Mouse (Mus musculus) neural tube, embryonic 11.5 days (tissue): ENCODE data around the gene Rnf227. TPM values are rescaled to one million over a fixed set of nuclear protein-coding genes. Genes with fewer than 3 reads are reported as not detected.

ENCODE experiments used
- ATAC-seq: fragments of 200-750 bp; cut with Nextera tagmentation; 2 replicates; pipeline ENCODE4 v1.8.0; 2017; ENCODE audit warnings: moderate number of reproducible peaks, mild to moderate bottlenecking, moderate TSS enrichment, moderate library complexity; ENCODE audit not compliant: insufficient read depth, low FRiP score, low TSS enrichment
- DNase-seq: peaks from one replicate; pipeline ENCODE4 v3.0.0-alpha.2; 2015; ENCODE audit warnings: low spot score
- H3K27ac ChIP-seq: fragments of 300-500 bp; sonication (generic); 2 replicates; pipeline ENCODE4 v1.5.1; 2014; ENCODE audit warnings: low read depth, mild to moderate bottlenecking, low read length
- H3K27me3 ChIP-seq: fragments of 300-500 bp; sonication (generic); 2 replicates; pipeline ENCODE4 v1.6.1; 2014; ENCODE audit warnings: mild to moderate bottlenecking, low read length, mixed read lengths; ENCODE audit not compliant: control insufficient read depth, insufficient read depth
- H3K36me3 ChIP-seq: fragments of 300-500 bp; sonication (generic); 2 replicates; pipeline ENCODE4 v1.6.1; 2014; ENCODE audit warnings: mild to moderate bottlenecking, low read length, moderate library complexity, mixed read lengths; ENCODE audit not compliant: control insufficient read depth, insufficient read depth
- H3K4me1 ChIP-seq: fragments of 300-500 bp; sonication (generic); 2 replicates; pipeline ENCODE4 v1.6.1; 2014; ENCODE audit warnings: low read length, mixed read lengths; ENCODE audit not compliant: control insufficient read depth, insufficient read depth
- H3K4me2 ChIP-seq: fragments of 300-500 bp; sonication (generic); 2 replicates; pipeline ENCODE4 v1.6.1; 2014; ENCODE audit warnings: low read depth, mild to moderate bottlenecking, moderate library complexity
- H3K4me3 ChIP-seq: fragments of 300-500 bp; sonication (generic); 2 replicates; pipeline ENCODE4 v1.5.1; 2014; ENCODE audit warnings: low read depth, low read length
- H3K9ac ChIP-seq: fragments of 300-500 bp; sonication (generic); 2 replicates; pipeline ENCODE4 v1.6.1; 2014; ENCODE audit warnings: mild to moderate bottlenecking, low read length
- H3K9me3 ChIP-seq: fragments of 300-500 bp; sonication (generic); 2 replicates; pipeline ENCODE4 v1.6.1; 2016; ENCODE audit warnings: low read length; ENCODE audit not compliant: control insufficient read depth
- WGBS: fragments of 180-500 bp; shearing (Covaris S2); extraction: QIAGEN DNeasy Blood & Tissue Kit; methylation state at CpG from one replicate; pipeline ENCODE4 v1.1.7; 2014; 5-methylcytosine and 5-hydroxymethylcytosine counted together
- polyA plus RNA-seq: library from polyadenylated mRNA; unstranded; fragments of >200 nt; fragmentation: Nextera tagmentation; extraction: Ambion mirVana; gene quantifications from 2 replicates; pipeline ENCODE4 v1.2.1, GENCODE M21; 2014

The Rnf227 gene
- polyA plus RNA-seq, 1 experiment from 2014 or later = 28.8 TPM

DNA sequence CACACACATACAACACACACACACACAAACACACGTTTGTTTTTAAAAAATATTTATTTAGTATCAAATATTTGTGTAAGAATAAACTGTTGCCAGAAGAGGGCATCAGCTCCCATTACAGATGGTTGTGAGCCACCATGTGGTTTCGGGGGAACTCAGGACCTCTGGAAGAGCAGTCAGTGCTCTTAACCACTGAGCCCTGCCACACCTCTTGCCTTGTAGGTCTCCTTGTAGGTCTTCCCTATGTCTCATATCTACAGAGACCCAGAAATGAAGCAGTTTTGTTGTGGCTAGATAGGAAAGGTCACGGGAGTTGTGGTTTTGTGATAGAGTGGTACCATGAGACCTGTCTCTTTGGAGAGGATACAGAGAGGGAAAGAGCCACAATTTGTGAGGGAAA, 6.3 kb upstream of the Rnf227 start:
- no peak overlapping the region for H3K27ac ChIP-seq
- 63% methylated on average over 3 of the region's 3 CpGs for WGBS
- no peaks in the 10 kb centered on the region for H3K36me3 ChIP-seq
- no peaks in the 10 kb centered on the region for H3K9me3 ChIP-seq
- peaks cover 7% of the 10 kb centered on the region for H3K4me1 ChIP-seq
- ATAC-seq (no peak), DNase-seq (no peak)
- no peak overlapping the region for H3K4me3 ChIP-seq
- H3K4me2 ChIP-seq = no peak overlapping the region
- H3K27me3 ChIP-seq = no peaks in the 10 kb centered on the region
- no peak overlapping the region for H3K9ac ChIP-seq

DNA sequence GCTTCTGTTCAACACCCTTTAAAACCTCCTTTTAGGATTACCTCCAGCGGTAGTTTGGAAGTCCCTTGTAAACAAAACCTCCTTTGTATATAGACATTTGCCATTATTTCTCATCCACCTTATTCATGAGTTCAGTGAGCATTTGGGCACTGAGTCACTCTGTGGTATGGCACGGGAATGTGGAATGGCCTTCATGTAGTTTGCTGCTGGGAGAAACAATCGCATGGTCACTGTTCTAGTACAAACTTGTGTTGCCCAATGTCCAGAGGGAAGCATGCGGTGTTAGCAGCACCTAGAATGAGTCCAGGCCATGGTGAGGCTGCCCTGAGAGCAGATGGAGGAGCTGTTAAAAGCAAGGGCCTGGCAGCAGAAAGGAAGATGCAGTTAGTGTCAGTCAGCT, 5.5 kb upstream of the Rnf227 start:
- H3K4me3 ChIP-seq = no peak overlapping the region
- H3K4me1 ChIP-seq = peaks cover 7% of the 10 kb centered on the region
- H3K4me2 ChIP-seq = no peak overlapping the region
- 0 out of 2 replicates have a peak, but pooled peaks cover 4% of the 10 kb centered on the region for H3K27me3 ChIP-seq
- no peak overlapping the region for H3K27ac ChIP-seq
- H3K36me3 ChIP-seq = no peaks in the 10 kb centered on the region
- DNase-seq (no peak), ATAC-seq (no peak)
- no peaks in the 10 kb centered on the region for H3K9me3 ChIP-seq
- H3K9ac ChIP-seq = no peak overlapping the region
- 69% methylated on average over 4 of the region's 4 CpGs for WGBS

DNA sequence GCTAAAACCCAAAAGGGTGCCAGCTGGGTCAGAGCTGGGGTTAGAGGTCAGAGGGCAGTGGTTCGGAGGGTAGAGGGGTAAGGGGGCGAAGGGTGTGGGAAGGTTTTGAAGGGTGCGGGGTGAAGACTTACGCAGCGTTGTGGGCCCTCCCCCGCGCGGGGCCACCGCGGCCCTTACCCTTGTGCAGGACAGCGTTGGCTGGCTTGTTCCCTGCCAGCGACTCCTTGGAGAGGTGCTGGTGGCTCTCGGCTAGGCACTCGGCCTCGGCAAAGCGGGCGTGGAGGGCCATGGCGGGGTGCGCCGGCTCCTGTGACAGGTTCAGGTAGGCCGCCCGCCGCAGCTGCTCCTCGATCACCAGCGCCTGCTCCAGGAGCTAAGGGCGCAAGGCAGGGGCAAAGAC, 6.2 kb downstream of the Rnf227 start:
- Histone ChIP-seq H3K4me3 (no peak overlapping the region), H3K36me3 (peaks cover 39% of the 10 kb centered on the region), H3K27me3 (no peaks in the 10 kb centered on the region), H3K27ac (no peak overlapping the region), H3K4me1 (no peaks in the 10 kb centered on the region), H3K9me3 (no peaks in the 10 kb centered on the region), H3K9ac (no peak overlapping the region), H3K4me2 (no peak overlapping the region)
- no peak for DNase-seq
- no peak for ATAC-seq
- WGBS = 91% methylated on average over 26 of the region's 26 CpGs

DNA sequence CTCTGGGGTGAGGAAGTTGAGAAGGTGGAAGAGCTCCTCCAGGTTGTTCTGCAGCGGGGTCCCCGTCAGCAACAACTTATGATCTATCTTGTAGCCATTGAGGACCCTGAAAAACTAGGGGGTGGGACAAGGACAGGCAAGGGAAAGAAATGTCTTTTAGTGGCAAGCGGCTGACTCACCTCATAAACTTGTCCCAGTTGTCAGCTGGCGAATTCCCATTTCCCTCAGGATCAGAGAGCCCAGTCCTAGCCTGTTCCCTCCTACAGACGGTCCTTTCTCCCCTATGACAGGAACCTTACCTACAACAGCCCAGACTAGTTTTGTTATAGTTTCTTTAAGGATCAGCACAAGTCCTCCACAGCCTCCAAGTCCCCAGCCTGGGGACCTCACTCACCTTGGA, 16.3 kb downstream of the Rnf227 start:
- no peak for ATAC-seq
- 93% methylated on average over 5 of the region's 5 CpGs for WGBS
- peaks cover 37% of the 10 kb centered on the region for H3K36me3 ChIP-seq

DNA sequence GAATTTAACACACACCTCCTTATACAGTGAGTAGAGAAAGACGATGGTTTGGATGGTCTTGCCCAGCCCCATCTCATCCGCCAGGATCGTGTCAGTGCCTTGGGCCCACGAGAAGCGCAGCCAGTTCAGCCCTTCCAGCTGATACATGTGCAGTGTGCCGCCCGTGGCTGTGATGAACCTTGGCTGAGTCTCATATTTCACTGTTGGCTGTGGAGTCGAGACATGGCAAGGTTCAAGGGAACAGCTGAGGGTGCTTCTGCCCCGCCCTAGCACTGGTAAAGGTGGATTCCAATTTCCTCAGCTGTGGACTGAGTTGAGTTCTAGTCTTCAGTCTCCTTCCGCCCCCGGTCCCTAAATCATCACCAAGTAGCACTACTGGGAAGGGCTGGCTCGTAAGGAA, 17.4 kb downstream of the Rnf227 start:
- Histone ChIP-seq H3K4me1 (no peaks in the 10 kb centered on the region), H3K27me3 (no peaks in the 10 kb centered on the region), H3K4me2 (no peak overlapping the region), H3K36me3 (peaks cover 43% of the 10 kb centered on the region), H3K27ac (no peak overlapping the region), H3K9ac (no peak overlapping the region), H3K4me3 (no peak overlapping the region), H3K9me3 (no peaks in the 10 kb centered on the region)
- WGBS = 93% methylated on average over 12 of the region's 12 CpGs
- DNase-seq (no peak), ATAC-seq (no peak)

More for the DNA sequence above, 16.3 kb downstream of the Rnf227 start:
- H3K4me3 ChIP-seq = no peak overlapping the region
- H3K27ac ChIP-seq = no peak overlapping the region
- no peaks in the 10 kb centered on the region for H3K27me3 ChIP-seq
- DNase-seq = no peak
- no peak overlapping the region for H3K4me2 ChIP-seq
- no peak overlapping the region for H3K9ac ChIP-seq
- no peaks in the 10 kb centered on the region for H3K9me3 ChIP-seq
- H3K4me1 ChIP-seq = no peaks in the 10 kb centered on the region

DNA sequence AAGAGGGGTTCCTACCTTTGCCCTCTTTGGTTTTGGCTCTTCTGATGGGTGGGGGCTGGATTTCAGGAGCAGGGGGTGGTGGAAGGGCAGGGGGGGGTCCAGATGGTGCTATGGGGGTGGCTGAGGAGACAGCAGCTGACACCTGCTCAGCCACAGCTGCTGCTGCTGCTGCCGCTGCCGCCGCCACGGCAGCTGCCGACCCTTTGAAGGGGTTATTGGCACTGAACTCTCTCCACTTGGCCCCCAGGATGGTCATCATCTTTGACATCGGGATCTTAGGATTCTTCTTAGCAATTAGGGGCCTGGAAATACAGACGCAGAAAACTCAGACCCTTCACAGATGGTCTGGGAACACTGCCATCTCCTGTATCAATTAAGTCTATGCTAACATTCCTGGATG, 21.8 kb downstream of the Rnf227 start:
- Histone ChIP-seq H3K27me3 (no peaks in the 10 kb centered on the region), H3K9ac (no peak overlapping the region), H3K4me3 (no peak overlapping the region), H3K36me3 (peaks cover 34% of the 10 kb centered on the region), H3K27ac (no peak overlapping the region), H3K4me1 (peaks cover 19% of the 10 kb centered on the region), H3K4me2 (no peak overlapping the region), H3K9me3 (no peaks in the 10 kb centered on the region)
- DNase-seq = no peak
- no peak for ATAC-seq
- 66% methylated on average over 7 of the region's 7 CpGs for WGBS

DNA sequence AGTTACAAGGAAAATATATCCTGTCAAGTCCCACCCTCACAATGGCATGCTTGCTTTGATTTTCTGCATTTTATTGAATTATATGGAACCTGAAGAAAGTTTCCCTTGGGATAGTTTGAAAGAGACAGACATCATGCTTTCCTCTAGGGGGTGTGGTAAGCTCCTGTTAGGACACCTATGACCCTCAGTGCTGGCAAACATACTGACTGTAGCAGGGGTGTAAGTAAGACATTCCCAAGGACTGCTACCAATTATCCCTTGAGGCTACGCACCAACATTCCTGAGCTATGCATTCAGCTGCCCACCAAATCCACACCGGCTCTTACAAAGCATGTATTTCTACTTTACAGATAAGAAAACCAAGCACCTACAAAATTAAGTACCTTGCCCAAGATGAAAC, 22.2 kb downstream of the Rnf227 start:
- H3K4me3 ChIP-seq = no peak overlapping the region
- H3K9me3 ChIP-seq = no peaks in the 10 kb centered on the region
- H3K27ac ChIP-seq = no peak overlapping the region
- DNase-seq (no peak), ATAC-seq (no peak)
- no peaks in the 10 kb centered on the region for H3K27me3 ChIP-seq
- no peak overlapping the region for H3K9ac ChIP-seq
- H3K4me2 ChIP-seq = no peak overlapping the region
- 87% methylated on average over 2 of the region's 2 CpGs for WGBS
- H3K36me3 ChIP-seq = peaks cover 31% of the 10 kb centered on the region
- peaks cover 21% of the 10 kb centered on the region for H3K4me1 ChIP-seq

DNA sequence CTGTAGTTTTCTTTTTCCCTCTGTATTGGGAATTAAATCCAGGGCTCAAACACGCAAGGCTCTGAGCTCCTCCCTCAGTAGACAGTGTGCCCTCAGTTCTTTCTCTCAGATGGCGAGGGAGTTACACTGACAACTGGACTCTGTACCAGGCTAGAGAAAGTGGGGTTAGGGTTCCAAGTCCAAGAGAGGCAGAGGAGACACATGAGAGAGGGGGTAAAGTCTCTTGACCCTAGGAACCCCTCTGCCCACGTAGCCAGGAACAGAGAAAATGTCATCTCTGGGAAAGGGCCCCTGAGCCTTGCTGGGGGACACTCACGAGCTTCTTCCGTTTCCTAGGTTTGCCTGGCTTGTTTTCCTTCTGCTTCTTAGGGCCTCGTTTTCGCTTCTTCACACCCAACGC, 24.1 kb downstream of the Rnf227 start:
- 64% methylated on average over 8 of the region's 8 CpGs for WGBS
- peaks cover 20% of the 10 kb centered on the region for H3K36me3 ChIP-seq

DNA sequence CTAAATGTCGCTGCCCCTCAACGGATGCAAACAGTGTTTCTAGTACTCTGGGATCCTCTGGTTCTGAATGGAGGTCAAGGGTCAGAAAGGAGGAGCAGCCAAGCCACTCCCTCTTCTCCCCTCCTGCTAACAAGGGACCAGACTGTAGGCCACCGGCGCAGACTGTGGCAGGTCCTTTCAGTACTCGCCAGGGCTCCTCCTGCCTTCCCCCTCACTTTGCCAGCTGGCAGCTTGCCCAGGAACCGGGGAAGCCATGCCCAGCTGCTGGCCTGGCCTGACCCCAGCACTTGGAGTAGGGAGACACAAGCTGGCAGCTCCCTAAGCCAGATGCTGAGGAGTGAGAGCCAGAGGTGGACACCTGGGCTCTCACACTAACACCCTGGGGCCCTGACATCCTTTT, 24.6 kb downstream of the Rnf227 start:
- DNase-seq (peak; percentile 63), ATAC-seq (no peak; the same call in 1 of the 2 replicates)
- Histone ChIP-seq H3K27ac (peak overlapping the region; percentile 72), H3K9me3 (no peaks in the 10 kb centered on the region), H3K36me3 (peaks cover 17% of the 10 kb centered on the region), H3K4me3 (no peak overlapping the region; the same call in 1 of the 2 replicates), H3K27me3 (no peaks in the 10 kb centered on the region), H3K9ac (peak overlapping the region; percentile 55), H3K4me1 (peaks cover 29% of the 10 kb centered on the region), H3K4me2 (peak overlapping the region; percentile 84)
- WGBS = under 1% methylated on average over 6 of the region's 6 CpGs

More for the DNA sequence above, 24.1 kb downstream of the Rnf227 start:
- DNase-seq (no peak), ATAC-seq (no peak)
- H3K9me3 ChIP-seq = no peaks in the 10 kb centered on the region
- H3K4me1 ChIP-seq = peaks cover 26% of the 10 kb centered on the region
- H3K4me3 ChIP-seq = no peak overlapping the region
- H3K4me2 ChIP-seq = peak overlapping the region; percentile 84; the same call in 1 of the 2 replicates
- no peaks in the 10 kb centered on the region for H3K27me3 ChIP-seq
- H3K9ac ChIP-seq = peak overlapping the region; percentile 23; the same call in 1 of the 2 replicates
- 0 out of 2 replicates have a peak overlapping the region, but pooled peaks have one; percentile 72 for H3K27ac ChIP-seq
